Mouse (Mus musculus): Measurements from ENCODE around the gene Tspan11. TPM values are rescaled to one million over a fixed set of nuclear protein-coding genes. Genes with fewer than 3 reads are reported as not detected.

The Tspan11 gene
- not detected for polyA plus RNA-seq (2017; shearing (Covaris generic))

GRCm38 (mm10) chr6:127887511-127888421 is at the start of gene Tspan11:
TSS of gene Tspan11 (plus strand) at chr6:127887589.

Other genes starting within 250 kb of the Tspan11 start
- gene Prmt8, start 118.1 kb upstream of the Tspan11 start, polyA plus RNA-seq (2017; shearing (Covaris generic)), result not detected

Data from CD4-positive, CD25-positive, alpha-beta regulatory T cell, adult 9 weeks (primary cell).